Mouse (Mus musculus) Patski (cell line): ENCODE data around the gene Spindoc. TPM values are rescaled to one million over a fixed set of nuclear protein-coding genes. Genes with fewer than 3 reads are reported as not detected.

Source experiments
- ATAC-seq: fragments of 100-300 bp; one replicate; pipeline ENCODE4 v1.8.0; 2021
- CTCF ChIA-PET: fragments of 350-600 bp; sonication (Branson Sonifier 250); formaldehyde crosslinking; loops from one replicate; lab custom pipeline; 2022; ENCODE audit warnings: inconsistent platforms; lab: Charles Lee
- POLR2A ChIA-PET: fragments of 350-600 bp; sonication (Branson Sonifier 250); formaldehyde crosslinking; loops from one replicate; lab custom pipeline; 2022; ENCODE audit warnings: antibody characterized with exemption, inconsistent platforms; lab: Charles Lee
- DNase-seq: peaks from one replicate; pipeline ENCODE4 v3.0.0-alpha.2; 2011; ENCODE audit warnings: low read depth, low spot score
- H3K27me3 ChIP-seq: fragments of 371-371 bp; one replicate; pipeline ENCODE4 v1.5.1; 2021
- CTCF ChIP-seq: fragments of 100-300 bp; IDR thresholded peaks from one replicate; pipeline ENCODE4 v1.5.1; 2021
- in situ Hi-C: fragments of 300-500 bp; cut with MboI; formaldehyde crosslinking; loops from 3 replicates; pipeline ENCODE4 v1.11.1; 2018; ENCODE audit warnings: low pct_unique_long_range_greater_than_20kb, mixed read lengths
- polyA plus RNA-seq: library from polyadenylated mRNA; unstranded; gene quantifications from one replicate; pipeline ENCODE4 v1.2.3, GENCODE M21; 2021

Gene Spindoc
- polyA plus RNA-seq, 1 experiment from 2014 or later, result 32.7 TPM

- no peak for TF ChIP-seq CTCF
- ChIA-PET POLR2A (no interaction called here), CTCF (interaction anchor here (0.8 to 1.7 kb wide), 4 partner anchors 9 to 71 kb away, joined by 3 to 10 read pairs (median 3); no protein-coding TSS in a partner anchor)
- in situ Hi-C loops, result no loop called here
- no peak for ATAC-seq
- H3K27me3 ChIP-seq, result no peaks in the 10 kb centered on the region
- DNase-seq, result no peak
Observed at GRCm38 (mm10) chr19:7353636-7354035, 29.2 kb downstream of the Spindoc start.

- TF ChIP-seq CTCF, result no peak
- ATAC-seq (no peak), DNase-seq (no peak)
- CTCF ChIA-PET, result interaction anchor here (0.8 to 1.2 kb wide), 3 partner anchors 55 to 65 kb away, joined by 3 to 4 read pairs (median 3); partner anchors contain the start of gene 2700081O15Rik
- POLR2A ChIA-PET, result no interaction called here
- in situ Hi-C loops, result no loop called here
- no peaks in the 10 kb centered on the region for H3K27me3 ChIP-seq
Observed at GRCm38 (mm10) chr19:7352809-7353495, 29.8 kb downstream of the Spindoc start.

- ATAC-seq (no peak), DNase-seq (no peak)
- H3K27me3 ChIP-seq, result no peaks in the 10 kb centered on the region
- in situ Hi-C loops, result loop anchor here (5.0 kb wide), 3 partner anchors 83 to 283 kb away; partner anchors contain the start of gene Rcor2
- ChIA-PET CTCF (interaction anchor here (0.6 to 1.8 kb wide), 5 partner anchors 9 to 115 kb away, joined by 3 to 4 read pairs (median 3); no protein-coding TSS in a partner anchor), POLR2A (no interaction called here)
- TF ChIP-seq CTCF, result no peak
Observed at GRCm38 (mm10) chr19:7349993-7350392, 32.8 kb downstream of the Spindoc start.

GRCm38 (mm10) chr19:7345235-7345755 is 37.5 kb downstream of the Spindoc start:
- ATAC-seq, result no peak
- no peak for DNase-seq
- in situ Hi-C loops, result loop anchor here (5.0 kb wide), 3 partner anchors 78 to 278 kb away; partner anchors contain the start of gene Rcor2
- POLR2A ChIA-PET, result interaction anchor here (0.6 kb wide), 1 partner anchor 128 kb away, joined by 3 read pairs; the partner anchor contains the start of gene Cox8a
- TF ChIP-seq CTCF, result peak; percentile 87
- CTCF ChIA-PET, result interaction anchor here (1.0 to 2.9 kb wide), 21 partner anchors 9 to 123 kb away, joined by 3 to 10 read pairs (median 5); partner anchors contain the start of gene Naa40
- no peaks in the 10 kb centered on the region for H3K27me3 ChIP-seq

- DNase-seq (no peak), ATAC-seq (no peak)
- CTCF ChIA-PET, result interaction anchor here (1.2 kb wide), 1 partner anchor 82 kb away, joined by 3 read pairs; no protein-coding TSS in a partner anchor
- H3K27me3 ChIP-seq, result no peaks in the 10 kb centered on the region
- POLR2A ChIA-PET, result no interaction called here
- in situ Hi-C loops, result no loop called here
- TF ChIP-seq CTCF, result no peak
Observed at GRCm38 (mm10) chr19:7342646-7343045, 40.1 kb downstream of the Spindoc start.

- CTCF ChIA-PET, result interaction anchor here (1.0 to 4.5 kb wide), 4 partner anchors 15 to 108 kb away, joined by 3 to 18 read pairs (median 4); partner anchors contain the start of gene Rcor2
- H3K27me3 ChIP-seq, result no peaks in the 10 kb centered on the region
- ATAC-seq, result peak; percentile 82
- in situ Hi-C loops, result no loop called here
- POLR2A ChIA-PET, result interaction anchor here (1.3 to 2.0 kb wide), 3 partner anchors 34 to 47 kb away, joined by 5 to 11 read pairs (median 6); no protein-coding TSS in a partner anchor
- TF ChIP-seq CTCF, result no peak
- DNase-seq, result peak; percentile 99
Observed at GRCm38 (mm10) chr19:7341512-7342397, 41.0 kb downstream of the Spindoc start, which contains the start of gene Mark2. TSS of gene Mark2 (minus strand) at chr19:7341860.

GRCm38 (mm10) chr19:7340780-7341475 is 41.9 kb downstream of the Spindoc start:
- CTCF ChIA-PET, result interaction anchor here (1.0 to 4.5 kb wide), 8 partner anchors 14 to 107 kb away, joined by 3 to 18 read pairs (median 5); partner anchors contain the start of gene Rcor2
- H3K27me3 ChIP-seq, result no peaks in the 10 kb centered on the region
- DNase-seq, result no peak
- no peak for TF ChIP-seq CTCF
- no peak for ATAC-seq
- POLR2A ChIA-PET, result interaction anchor here (1.3 to 2.0 kb wide), 3 partner anchors 33 to 47 kb away, joined by 5 to 11 read pairs (median 6); no protein-coding TSS in a partner anchor
- in situ Hi-C loops, result no loop called here

GRCm38 (mm10) chr19:7340371-7340779 is 42.4 kb downstream of the Spindoc start:
- ChIA-PET CTCF (interaction anchor here (1.1 to 4.5 kb wide), 6 partner anchors 14 to 76 kb away, joined by 4 to 18 read pairs (median 6); partner anchors contain the start of gene Rcor2), POLR2A (interaction anchor here (1.3 to 2.0 kb wide), 3 partner anchors 32 to 46 kb away, joined by 5 to 11 read pairs (median 6); no protein-coding TSS in a partner anchor)
- TF ChIP-seq CTCF, result no peak
- in situ Hi-C loops, result no loop called here
- no peak for ATAC-seq
- no peaks in the 10 kb centered on the region for H3K27me3 ChIP-seq
- no peak for DNase-seq

GRCm38 (mm10) chr19:7339867-7340266 is 42.9 kb downstream of the Spindoc start:
- DNase-seq (no peak), ATAC-seq (no peak)
- ChIA-PET CTCF (interaction anchor here (1.1 to 4.5 kb wide), 6 partner anchors 13 to 76 kb away, joined by 4 to 18 read pairs (median 6); partner anchors contain the start of gene Rcor2), POLR2A (interaction anchor here (1.2 to 2.0 kb wide), 2 partner anchors 26 to 37 kb away, joined by 3 to 11 read pairs; no protein-coding TSS in a partner anchor)
- in situ Hi-C loops, result loop anchor here (5.0 kb wide), 1 partner anchor 53 kb away; no protein-coding TSS in a partner anchor
- H3K27me3 ChIP-seq, result no peaks in the 10 kb centered on the region
- TF ChIP-seq CTCF, result no peak
